25 mouse cellular contexts compared by ENCODE assay signal in genomic region chr9:90207808-90208207, GRCm38 (mm10). TPM values are rescaled to one million over a fixed set of nuclear protein-coding genes. Genes with fewer than 3 reads are reported as not detected.
"Had no signal": no experiment of that assay in that cellular context is flagged by ENCODE, and none has a peak within 500 bp of the region (broad histone marks: within the 10 kb centered on the region; RNA-seq: fewer than 3 reads in every experiment).

No protein-coding gene starts in this region.

- DNase-seq: gastrocnemius, postnatal 25 days; heart, adult 2 months; heart, postnatal 14 days; heart, postnatal 4 days; kidney, adult 18-20 months; kidney, adult 8-10 months; kidney, postnatal 10 days; kidney, postnatal 25 days; kidney, postnatal 4 days; liver had no signal

- H3K27ac ChIP-seq: heart, adult 2 months; heart, embryonic 13.5 days; heart, embryonic 15.5 days; hindbrain, embryonic 10.5 days; hindbrain, embryonic 12.5 days; hindbrain, embryonic 14.5 days; intestine, embryonic 15.5 days; layer of hippocampus, adult 2 months; left cerebral cortex, adult 2 months; limb, embryonic 10.5 days; limb, embryonic 12.5 days had no signal

- H3K4me2 ChIP-seq: heart, embryonic 11.5 days; heart, embryonic 13.5 days; heart, embryonic 15.5 days; hindbrain, embryonic 12.5 days; hindbrain, embryonic 14.5 days; intestine, embryonic 15.5 days; limb, embryonic 12.5 days had no signal

- H3K36me3 ChIP-seq: heart, embryonic 15.5 days had no signal

- H3K9ac ChIP-seq: heart, embryonic 13.5 days; heart, embryonic 15.5 days; hindbrain, embryonic 12.5 days; hindbrain, embryonic 14.5 days; intestine, embryonic 15.5 days; limb, embryonic 12.5 days had no signal

- H3K4me1 ChIP-seq: heart, embryonic 13.5 days; hindbrain, embryonic 12.5 days; intestine, embryonic 15.5 days; limb, embryonic 10.5 days; limb, embryonic 12.5 days had no signal

- ATAC-seq: forebrain, embryonic 16.5 days; hindbrain, embryonic 16.5 days; inflammation-experienced regulatory T-cells, adult 6 months; intestine, embryonic 15.5 days; intestine, postnatal 0 days had no signal

- H3K9me3 ChIP-seq: heart, embryonic 13.5 days; heart, embryonic 15.5 days; hindbrain, embryonic 10.5 days; hindbrain, embryonic 12.5 days; intestine, embryonic 15.5 days; limb, embryonic 10.5 days; limb, embryonic 12.5 days had no signal

- H3K4me3 ChIP-seq: heart, adult 2 months; heart, embryonic 13.5 days; heart, embryonic 15.5 days; hindbrain, embryonic 10.5 days; hindbrain, embryonic 12.5 days; intestine, embryonic 15.5 days; layer of hippocampus, adult 2 months; left cerebral cortex, adult 2 months; limb, embryonic 10.5 days; limb, embryonic 12.5 days had no signal

- H3K27me3 ChIP-seq: heart, embryonic 13.5 days; heart, embryonic 15.5 days; hindbrain, embryonic 12.5 days; intestine, embryonic 15.5 days; limb, embryonic 12.5 days had no signal

RNA-seq across cellular contexts. Expression of gene Adamts7, which starts 44.9 kb away (rescaled TPM):
- polyA plus RNA-seq: inflammation-experienced regulatory T-cells, adult 6 months had no signal
